Mouse (Mus musculus): ENCODE results near the gene Skida1.

The Skida1 gene

GRCm38 (mm10) chr2:18040347-18041160 lies 8.3 kb downstream of the Skida1 start:
- ATAC-seq (ENCODE audit: insufficient number of reproducible peaks, low FRiP score, low TSS enrichment), result no peak

- ATAC-seq (ENCODE audit: insufficient number of reproducible peaks, low FRiP score, low TSS enrichment), result no peak
Observed at GRCm38 (mm10) chr2:18039566-18040290, 9.1 kb downstream of the Skida1 start.

DNA sequence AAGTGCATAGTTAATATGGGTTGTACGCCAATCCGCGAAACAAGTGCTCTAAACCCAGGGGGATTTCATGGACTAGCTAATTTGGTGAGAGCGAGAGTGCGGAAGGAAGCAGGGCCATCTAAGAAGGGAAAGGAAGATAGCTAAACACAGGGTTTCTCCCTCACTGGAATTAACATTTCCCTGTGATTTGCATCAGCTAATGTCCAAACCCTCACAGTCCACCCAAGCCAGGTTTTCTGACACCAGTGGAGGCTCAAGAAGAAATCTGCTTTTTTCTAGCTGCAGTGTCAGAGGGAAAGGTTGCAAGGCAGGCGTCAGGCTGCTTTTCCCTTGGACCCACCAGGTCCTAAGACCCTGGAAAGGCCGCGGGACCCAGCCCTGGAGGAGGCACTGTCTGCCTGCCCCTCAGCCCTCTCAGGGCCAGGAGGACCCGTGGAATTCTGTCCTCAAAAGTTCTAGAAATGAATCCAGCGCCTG lies 9.9 kb downstream of the Skida1 start:
- no peak for ATAC-seq (ENCODE audit: insufficient number of reproducible peaks, low FRiP score, low TSS enrichment)

DNA sequence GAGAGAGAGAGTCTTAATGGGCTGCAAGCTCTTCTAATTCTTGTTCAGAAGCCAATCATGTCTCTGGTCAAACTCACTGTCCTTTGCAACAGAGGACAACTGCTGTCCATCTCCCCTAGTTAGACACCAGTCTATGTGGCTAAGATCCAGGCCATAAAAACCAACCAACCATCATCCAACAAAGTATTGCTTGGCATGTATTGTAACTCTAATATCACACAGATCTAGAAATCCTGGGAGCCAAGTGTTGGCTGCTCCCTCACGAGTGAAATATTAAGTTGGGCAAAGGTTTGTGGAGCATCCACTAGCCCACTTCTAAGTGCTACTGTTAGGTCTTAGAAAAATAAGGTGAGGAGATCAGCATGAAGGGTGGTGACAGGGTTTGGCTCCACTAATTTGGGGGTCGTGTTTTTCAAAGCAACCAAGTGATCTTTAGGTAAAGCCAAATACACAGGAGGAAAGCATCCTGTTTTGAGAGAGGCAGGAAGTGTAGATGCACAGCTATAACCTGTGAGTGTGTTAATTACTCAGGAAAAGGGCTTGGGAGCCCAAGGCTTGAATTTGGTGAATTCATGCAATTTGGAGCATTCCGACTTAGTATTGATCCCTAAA lies 10.6 kb downstream of the Skida1 start:
- ATAC-seq (ENCODE audit: insufficient number of reproducible peaks, low FRiP score, low TSS enrichment), result no peak

DNA sequence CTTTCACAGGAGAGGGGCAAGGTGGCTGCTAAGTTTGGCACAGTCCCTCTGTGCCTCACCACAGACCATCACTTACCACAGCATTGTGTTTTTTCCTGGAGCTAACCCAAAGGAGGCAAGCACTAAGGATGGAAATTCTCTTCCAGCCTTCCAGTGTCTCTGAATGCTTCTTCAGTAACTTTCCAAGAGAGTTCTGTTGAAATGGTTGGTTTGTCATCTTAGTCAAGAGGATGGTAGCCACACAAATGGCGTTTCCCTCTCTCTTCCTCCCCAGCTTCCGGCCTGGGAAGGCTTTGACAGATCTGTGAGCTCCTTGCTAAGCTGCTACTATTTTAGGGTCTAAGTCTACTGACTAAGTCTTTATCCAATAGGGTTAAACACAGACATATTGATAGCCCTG lies 11.4 kb downstream of the Skida1 start, which contains the start of gene A930004D18Rik:
TSS of gene A930004D18Rik (minus strand) at position 247 of the 400 bp plus-strand sequence.
- no peak for ATAC-seq (ENCODE audit: insufficient number of reproducible peaks, low FRiP score, low TSS enrichment)

DNA sequence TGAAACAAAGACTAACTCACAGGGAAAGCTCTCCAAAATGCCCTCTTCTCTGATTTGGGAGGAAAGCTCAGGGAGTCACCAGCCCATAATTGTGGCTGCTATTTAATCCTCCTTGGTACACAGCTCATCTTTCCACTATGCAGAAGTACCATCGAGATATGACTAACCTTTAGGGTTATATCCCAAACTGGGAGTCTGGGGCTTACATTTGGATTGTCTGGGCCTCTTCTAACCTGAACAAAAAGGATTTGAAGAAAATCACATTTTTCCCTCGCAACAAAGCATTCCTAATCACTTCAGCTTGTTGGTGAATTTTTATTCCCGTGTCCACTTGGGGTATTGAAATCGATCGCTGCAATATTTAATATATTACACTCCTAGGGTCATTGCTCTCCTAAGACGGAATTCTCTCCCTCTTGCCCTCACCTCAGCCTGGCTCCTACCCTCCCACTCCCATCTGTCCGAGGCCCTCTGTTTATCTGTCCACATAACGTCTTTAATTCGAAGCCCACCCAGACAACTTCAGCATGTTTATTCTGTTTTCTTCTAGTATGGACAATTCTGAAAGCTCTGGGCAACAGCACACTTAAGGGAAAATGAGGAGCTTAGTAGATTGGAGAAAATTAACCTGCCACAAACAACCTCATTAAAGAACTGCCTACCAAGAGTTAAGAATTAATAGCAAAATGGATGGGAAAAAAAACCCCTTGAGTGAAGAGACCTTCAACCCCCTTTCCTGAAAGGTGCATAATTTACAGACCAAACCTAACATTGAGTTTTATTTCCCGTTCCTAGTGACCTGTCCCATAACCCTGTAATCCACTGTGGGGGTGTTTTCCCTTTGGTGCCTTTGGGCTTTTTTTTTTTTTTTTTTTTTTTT lies 14.2 kb downstream of the Skida1 start:
- no peak for ATAC-seq (ENCODE audit: insufficient number of reproducible peaks, low FRiP score, low TSS enrichment)

GRCm38 (mm10) chr2:18033166-18034108 lies 15.4 kb downstream of the Skida1 start:
- no peak for ATAC-seq (ENCODE audit: insufficient number of reproducible peaks, low FRiP score, low TSS enrichment)

- ATAC-seq (ENCODE audit: insufficient number of reproducible peaks, low FRiP score, low TSS enrichment), result no peak
Observed at GRCm38 (mm10) chr2:18032538-18032895, 16.3 kb downstream of the Skida1 start.

- no peak for ATAC-seq (ENCODE audit: insufficient number of reproducible peaks, low FRiP score, low TSS enrichment)
Observed at GRCm38 (mm10) chr2:18031831-18032537, 16.9 kb downstream of the Skida1 start.

DNA sequence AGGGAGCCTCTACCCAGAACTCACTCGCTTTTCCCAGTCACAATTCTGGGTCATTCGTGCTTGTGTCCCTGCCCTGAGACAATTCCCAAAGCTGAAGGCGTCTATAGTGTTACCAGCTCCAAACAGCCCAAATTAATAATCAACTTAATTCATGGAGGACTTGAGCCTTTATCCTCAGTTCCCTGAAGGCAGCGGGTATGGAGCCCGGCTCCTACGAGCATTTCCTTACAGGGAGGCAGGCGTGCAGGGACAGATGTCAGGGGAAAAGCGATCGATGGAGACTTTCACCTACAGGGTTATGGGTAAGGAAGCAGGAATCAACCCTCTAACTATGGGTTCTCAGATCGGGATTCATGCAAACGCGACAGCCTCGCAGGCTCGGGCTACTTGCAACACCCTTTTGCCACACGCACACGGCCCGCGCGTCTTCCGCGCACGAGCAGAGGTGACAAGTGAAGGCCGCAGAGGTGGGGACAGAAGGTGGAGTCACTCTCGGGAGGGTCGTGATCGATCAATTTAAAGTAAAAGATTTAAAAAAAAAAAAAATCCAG lies 17.5 kb downstream of the Skida1 start:
- ATAC-seq (ENCODE audit: insufficient number of reproducible peaks, low FRiP score, low TSS enrichment), result no peak

GRCm38 (mm10) chr2:18030581-18030980 lies 18.3 kb downstream of the Skida1 start:
- ATAC-seq (ENCODE audit: insufficient number of reproducible peaks, low FRiP score, low TSS enrichment), result no peak

- ATAC-seq (ENCODE audit: insufficient number of reproducible peaks, low FRiP score, low TSS enrichment), result no peak
Observed at GRCm38 (mm10) chr2:18029656-18030055, 19.2 kb downstream of the Skida1 start.

- peak; percentile 65 for ATAC-seq (ENCODE audit: insufficient number of reproducible peaks, low FRiP score, low TSS enrichment)
Observed at GRCm38 (mm10) chr2:18028140-18029021, 20.5 kb downstream of the Skida1 start.

DNA sequence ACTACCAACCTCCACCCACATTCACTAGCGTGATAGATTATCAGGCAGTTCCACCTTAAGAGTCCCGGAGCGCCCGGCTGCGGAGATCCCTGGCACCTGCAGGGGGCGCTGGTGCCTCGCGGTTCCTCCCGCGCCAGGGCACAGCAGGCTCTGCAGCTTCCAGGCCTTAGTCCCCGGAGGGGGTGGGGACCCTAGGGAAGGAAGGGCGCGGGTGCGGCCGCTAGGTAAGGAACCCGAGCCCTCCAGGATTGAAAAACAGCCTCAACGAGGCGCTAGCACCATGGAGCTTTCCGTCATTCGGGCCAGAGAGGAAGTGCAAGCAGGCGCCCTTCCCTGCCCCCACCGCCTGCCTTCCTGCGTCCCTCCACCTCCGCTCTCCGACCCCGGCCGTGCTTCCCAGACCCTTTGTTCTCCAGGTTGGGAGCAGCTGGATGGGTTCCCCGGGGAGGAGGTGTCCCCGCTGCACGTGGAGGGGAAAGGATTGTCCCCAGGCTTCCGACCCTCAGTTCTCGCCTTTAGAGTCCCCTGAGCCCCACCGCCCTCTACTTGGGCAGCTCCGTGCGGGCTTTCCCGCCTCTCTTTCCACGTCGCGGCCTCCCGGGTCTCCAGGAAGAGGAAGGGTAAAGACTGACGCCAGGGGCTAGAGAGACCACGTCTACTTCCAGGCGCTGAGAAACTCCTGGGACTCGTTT lies 21.3 kb downstream of the Skida1 start:
- ATAC-seq (ENCODE audit: insufficient number of reproducible peaks, low FRiP score, low TSS enrichment), result peak; percentile 82

- ATAC-seq (ENCODE audit: insufficient number of reproducible peaks, low FRiP score, low TSS enrichment), result no peak
Observed at GRCm38 (mm10) chr2:18026116-18026947, 22.5 kb downstream of the Skida1 start.

GRCm38 (mm10) chr2:18025781-18026115 lies 23.1 kb downstream of the Skida1 start:
- no peak for ATAC-seq (ENCODE audit: insufficient number of reproducible peaks, low FRiP score, low TSS enrichment)

Data from cerebellum, adult (tissue).